Mouse (Mus musculus): ENCODE results near the gene 2310061I04Rik. TPM values are rescaled to one million over a fixed set of nuclear protein-coding genes. Genes with fewer than 3 reads are reported as not detected.

2310061I04Rik gene
- polyA plus RNA-seq, 1 experiment from 2014 or later = 23.9 TPM

GRCm38 (mm10) chr17:35879245-35880057 is 17.8 kb downstream of the 2310061I04Rik start, which contains the start of gene Dhx16:
Gene Dhx16 (plus strand): TSS chr17:35879819.
- peak; percentile 93 for ATAC-seq (ENCODE audit: insufficient read depth, low FRiP score, low read depth)
- H3K9ac ChIP-seq = peak within 1 kb of the TSS; percentile 88
- peak within 1 kb of the TSS; percentile 85 for H3K4me3 ChIP-seq (replicated peaks)
- WGBS = 5% methylated on average over 66 of the region's 66 CpGs
- H3K4me1 ChIP-seq = 0 out of 2 replicates have a peak, but pooled peaks cover 9% of the 10 kb centered on the region
- H3K9me3 ChIP-seq = no peaks in the 10 kb centered on the region
- peak within 1 kb of the TSS; percentile 71 for H3K27ac ChIP-seq
- peak within 1 kb of the TSS; percentile 64 for H3K4me2 ChIP-seq
- H3K36me3 ChIP-seq = peaks cover 28% of the 10 kb centered on the region
- H3K27me3 ChIP-seq (replicated peaks) = no peaks in the 10 kb centered on the region

GRCm38 (mm10) chr17:35874721-35875120 is 22.5 kb downstream of the 2310061I04Rik start:
- Histone ChIP-seq H3K4me2 (no peak overlapping the region), H3K4me1 (peaks cover 18% of the 10 kb centered on the region), H3K27me3 (replicated peaks) (no peaks in the 10 kb centered on the region), H3K27ac (no peak overlapping the region), H3K9ac (no peak overlapping the region), H3K36me3 (0 out of 2 replicates have a peak, but pooled peaks cover 3% of the 10 kb centered on the region), H3K4me3 (replicated peaks) (no peak overlapping the region), H3K9me3 (no peaks in the 10 kb centered on the region)
- ATAC-seq (ENCODE audit: insufficient read depth, low FRiP score, low read depth) = no peak
- 84% methylated on average over 6 of the region's 6 CpGs for WGBS

GRCm38 (mm10) chr17:35873774-35874519 is 23.3 kb downstream of the 2310061I04Rik start:
- Histone ChIP-seq H3K36me3 (0 out of 2 replicates have a peak, but pooled peaks cover 3% of the 10 kb centered on the region), H3K4me1 (peaks cover 24% of the 10 kb centered on the region), H3K9ac (no peak overlapping the region), H3K27me3 (replicated peaks) (no peaks in the 10 kb centered on the region), H3K9me3 (no peaks in the 10 kb centered on the region), H3K4me2 (no peak overlapping the region), H3K27ac (peak overlapping the region; percentile 27; the same call in 1 of the 2 replicates), H3K4me3 (replicated peaks) (no peak overlapping the region)
- WGBS = 26% methylated on average over 21 of the region's 21 CpGs
- 0 out of 2 replicates have a peak, but pooled peaks have one; percentile 50 for ATAC-seq (ENCODE audit: insufficient read depth, low FRiP score, low read depth)

- 64% methylated on average over 8 of the region's 8 CpGs for WGBS
- H3K9ac ChIP-seq = no peak overlapping the region
- peak overlapping the region; percentile 93 for H3K4me2 ChIP-seq
- no peak for ATAC-seq (ENCODE audit: insufficient read depth, low FRiP score, low read depth)
- peak overlapping the region; percentile 57 for H3K4me3 ChIP-seq (replicated peaks)
- H3K4me1 ChIP-seq = peaks cover 37% of the 10 kb centered on the region
- no peaks in the 10 kb centered on the region for H3K27me3 ChIP-seq (replicated peaks)
- H3K36me3 ChIP-seq = 0 out of 2 replicates have a peak, but pooled peaks cover 2% of the 10 kb centered on the region
- H3K27ac ChIP-seq = peak overlapping the region; percentile 98
- no peaks in the 10 kb centered on the region for H3K9me3 ChIP-seq
Observed at GRCm38 (mm10) chr17:35870884-35871696, 26.1 kb downstream of the 2310061I04Rik start.

- Histone ChIP-seq H3K9ac (no peak overlapping the region), H3K4me2 (peak overlapping the region; percentile 93), H3K27ac (peak overlapping the region; percentile 98), H3K4me3 (replicated peaks) (peak overlapping the region; percentile 57), H3K4me1 (peaks cover 38% of the 10 kb centered on the region), H3K9me3 (no peaks in the 10 kb centered on the region), H3K36me3 (no peaks in the 10 kb centered on the region), H3K27me3 (replicated peaks) (no peaks in the 10 kb centered on the region)
- ATAC-seq (ENCODE audit: insufficient read depth, low FRiP score, low read depth) = 0 out of 2 replicates have a peak, but pooled peaks have one; percentile 3
- WGBS = 44% methylated on average over 9 of the region's 9 CpGs
Observed at GRCm38 (mm10) chr17:35870151-35870883, 26.9 kb downstream of the 2310061I04Rik start.

- no peaks in the 10 kb centered on the region for H3K36me3 ChIP-seq
- H3K4me3 ChIP-seq (replicated peaks) = peak overlapping the region; percentile 57
- no peaks in the 10 kb centered on the region for H3K9me3 ChIP-seq
- no peak for ATAC-seq (ENCODE audit: insufficient read depth, low FRiP score, low read depth)
- peak overlapping the region; percentile 93 for H3K4me2 ChIP-seq
- peak overlapping the region; percentile 98 for H3K27ac ChIP-seq
- H3K9ac ChIP-seq = peak overlapping the region; percentile 31
- no peaks in the 10 kb centered on the region for H3K27me3 ChIP-seq (replicated peaks)
- H3K4me1 ChIP-seq = peaks cover 46% of the 10 kb centered on the region
- 3% methylated on average over 7 of the region's 7 CpGs for WGBS
Observed at GRCm38 (mm10) chr17:35869346-35870067, 27.7 kb downstream of the 2310061I04Rik start.

- H3K36me3 ChIP-seq = no peaks in the 10 kb centered on the region
- H3K9ac ChIP-seq = peak overlapping the region; percentile 31
- no peaks in the 10 kb centered on the region for H3K27me3 ChIP-seq (replicated peaks)
- peaks cover 47% of the 10 kb centered on the region for H3K4me1 ChIP-seq
- ATAC-seq (ENCODE audit: insufficient read depth, low FRiP score, low read depth) = no peak
- peak overlapping the region; percentile 57 for H3K4me3 ChIP-seq (replicated peaks)
- 4% methylated on average over 7 of the region's 7 CpGs for WGBS
- peak overlapping the region; percentile 93 for H3K4me2 ChIP-seq
- no peaks in the 10 kb centered on the region for H3K9me3 ChIP-seq
- peak overlapping the region; percentile 98 for H3K27ac ChIP-seq
Observed at GRCm38 (mm10) chr17:35868961-35869345, 28.3 kb downstream of the 2310061I04Rik start.

GRCm38 (mm10) chr17:35868165-35868820 is 28.9 kb downstream of the 2310061I04Rik start:
- WGBS = 25% methylated on average over 17 of the region's 17 CpGs
- Histone ChIP-seq H3K27ac (peak overlapping the region; percentile 98), H3K4me2 (peak overlapping the region; percentile 93), H3K4me3 (replicated peaks) (peak overlapping the region; percentile 57), H3K27me3 (replicated peaks) (no peaks in the 10 kb centered on the region), H3K9ac (peak overlapping the region; percentile 31; the same call in 1 of the 2 replicates), H3K36me3 (no peaks in the 10 kb centered on the region), H3K4me1 (peaks cover 43% of the 10 kb centered on the region), H3K9me3 (no peaks in the 10 kb centered on the region)
- 0 out of 2 replicates have a peak, but pooled peaks have one; percentile 5 for ATAC-seq (ENCODE audit: insufficient read depth, low FRiP score, low read depth)

GRCm38 (mm10) chr17:35866911-35867890 is 30.0 kb downstream of the 2310061I04Rik start:
- H3K4me1 ChIP-seq = peaks cover 42% of the 10 kb centered on the region
- 12% methylated on average over 26 of the region's 26 CpGs for WGBS

More at GRCm38 (mm10) chr17:35866911-35867890, 30.0 kb downstream of the 2310061I04Rik start:
- Histone ChIP-seq H3K9ac (peak overlapping the region; percentile 68), H3K27me3 (replicated peaks) (no peaks in the 10 kb centered on the region), H3K4me3 (replicated peaks) (peak overlapping the region; percentile 57), H3K9me3 (no peaks in the 10 kb centered on the region), H3K4me2 (peak overlapping the region; percentile 93), H3K27ac (peak overlapping the region; percentile 98), H3K36me3 (no peaks in the 10 kb centered on the region)
- ATAC-seq (ENCODE audit: insufficient read depth, low FRiP score, low read depth) = no peak
